Mouse (Mus musculus) macrophage (primary cell): ENCODE results near the gene Cep41. TPM values are rescaled to one million over a fixed set of nuclear protein-coding genes. Genes with fewer than 3 reads are reported as not detected.

Source experiments
- H3K27ac ChIP-seq: fragments of 350-480 bp; formaldehyde crosslinking; 2 replicates; pipeline ENCODE4 v1.9.0; 2021
- H3K36me3 ChIP-seq: fragments of 350-480 bp; formaldehyde crosslinking; 2 replicates; pipeline ENCODE4 v1.9.0; 2021; ENCODE audit errors: inconsistent target
- H3K4me3 ChIP-seq: fragments of 350-480 bp; formaldehyde crosslinking; 2 replicates; pipeline ENCODE4 v1.9.0; 2021; ENCODE audit errors: inconsistent target
- H3K79me2 ChIP-seq: fragments of 350-480 bp; formaldehyde crosslinking; 2 replicates; pipeline ENCODE4 v1.9.0; 2021; ENCODE audit errors: inconsistent target
- WGBS: methylation state at CpG from one replicate; pipeline ENCODE4 v1.1.7; 2026; ENCODE audit warnings: inconsistent platforms; ENCODE audit not compliant: missing documents; 5-methylcytosine and 5-hydroxymethylcytosine counted together
- polyA plus RNA-seq: library from polyadenylated mRNA; stranded (reverse); fragments of 250-400 nt; gene quantifications from 3 replicates; pipeline ENCODE4 v1.2.4, GENCODE M21; 2018; ENCODE audit warnings: inconsistent platforms

Cep41 gene
- polyA plus RNA-seq, 1 experiment from 2014 or later, result 5.8 TPM

GRCm38 (mm10) chr6:30617020-30617958 lies 76.3 kb downstream of the Cep41 start:
- H3K79me2 ChIP-seq, result no peaks in the 10 kb centered on the region
- H3K4me3 ChIP-seq, result no peak overlapping the region
- H3K27ac ChIP-seq, result no peak overlapping the region
- H3K36me3 ChIP-seq, result no peaks in the 10 kb centered on the region
- 4% methylated on average over 13 of the region's 13 CpGs for WGBS

GRCm38 (mm10) chr6:30616491-30616941 lies 77.0 kb downstream of the Cep41 start:
- no peak overlapping the region for H3K4me3 ChIP-seq
- WGBS, result under 1% methylated on average over 8 of the region's 8 CpGs
- H3K79me2 ChIP-seq, result no peaks in the 10 kb centered on the region
- no peaks in the 10 kb centered on the region for H3K36me3 ChIP-seq
- H3K27ac ChIP-seq, result no peak overlapping the region

GRCm38 (mm10) chr6:30615741-30616140 lies 77.8 kb downstream of the Cep41 start:
- Histone ChIP-seq H3K27ac (no peak overlapping the region), H3K79me2 (no peaks in the 10 kb centered on the region), H3K4me3 (no peak overlapping the region), H3K36me3 (no peaks in the 10 kb centered on the region)
- WGBS, result 46% methylated on average over 4 of the region's 4 CpGs

GRCm38 (mm10) chr6:30614251-30614650 lies 79.3 kb downstream of the Cep41 start:
- 90% methylated on average over 6 of the region's 6 CpGs for WGBS
- Histone ChIP-seq H3K36me3 (no peaks in the 10 kb centered on the region), H3K27ac (no peak overlapping the region), H3K4me3 (no peak overlapping the region), H3K79me2 (no peaks in the 10 kb centered on the region)

GRCm38 (mm10) chr6:30611212-30611611 lies 82.3 kb downstream of the Cep41 start:
- 92% methylated on average over 5 of the region's 5 CpGs for WGBS

GRCm38 (mm10) chr6:30610710-30611109 lies 82.8 kb downstream of the Cep41 start, which contains the start of gene Cpa5:
Gene Cpa5, plus strand, starts transcription at chr6:30611010.
- Histone ChIP-seq H3K79me2 (no peaks in the 10 kb centered on the region), H3K4me3 (no peak within 1 kb of the TSS), H3K36me3 (no peaks in the 10 kb centered on the region), H3K27ac (no peak within 1 kb of the TSS)
- 95% methylated on average over 7 of the region's 7 CpGs for WGBS

More at GRCm38 (mm10) chr6:30611212-30611611, 82.3 kb downstream of the Cep41 start:
- Histone ChIP-seq H3K4me3 (no peak overlapping the region), H3K79me2 (no peaks in the 10 kb centered on the region), H3K36me3 (no peaks in the 10 kb centered on the region), H3K27ac (no peak overlapping the region)

- 5% methylated on average over 5 of the region's 5 CpGs for WGBS
Observed at GRCm38 (mm10) chr6:30605672-30606071, 87.9 kb downstream of the Cep41 start.

GRCm38 (mm10) chr6:30605111-30605510 lies 88.4 kb downstream of the Cep41 start:
- no peak overlapping the region for H3K27ac ChIP-seq
- no peaks in the 10 kb centered on the region for H3K36me3 ChIP-seq
- H3K4me3 ChIP-seq, result no peak overlapping the region
- WGBS, result 85% methylated on average over 4 of the region's 4 CpGs
- H3K79me2 ChIP-seq, result no peaks in the 10 kb centered on the region

More at GRCm38 (mm10) chr6:30605672-30606071, 87.9 kb downstream of the Cep41 start:
- Histone ChIP-seq H3K4me3 (no peak overlapping the region), H3K36me3 (no peaks in the 10 kb centered on the region), H3K79me2 (no peaks in the 10 kb centered on the region), H3K27ac (no peak overlapping the region)

GRCm38 (mm10) chr6:30604342-30604867 lies 89.1 kb downstream of the Cep41 start:
- Histone ChIP-seq H3K27ac (no peak overlapping the region), H3K79me2 (no peaks in the 10 kb centered on the region), H3K4me3 (no peak overlapping the region), H3K36me3 (no peaks in the 10 kb centered on the region)
- 93% methylated on average over 7 of the region's 7 CpGs for WGBS

Other genes starting within 250 kb of the Cep41 start
- gene Tmem209, start 184.0 kb downstream of the Cep41 start, polyA plus RNA-seq, result 16.3 to 23.2 TPM (median 16.4 TPM) in 3 replicates
- not detected in 3 replicates for gene Ssmem1, start 183.9 kb downstream of the Cep41 start, polyA plus RNA-seq
- 0.20 TPM in 1 of 3 replicates, not detected in the others for gene Cpa2, start 152.2 kb downstream of the Cep41 start, polyA plus RNA-seq
- not detected in 3 replicates for gene Cpa4, start 125.4 kb downstream of the Cep41 start, polyA plus RNA-seq
- gene Cpa5, start 82.7 kb downstream of the Cep41 start, polyA plus RNA-seq, result not detected in 3 replicates
- gene Cpa1, start 54.5 kb downstream of the Cep41 start, polyA plus RNA-seq, result not detected in 3 replicates
- gene Mest, start 29.8 kb upstream of the Cep41 start, polyA plus RNA-seq, result 0.07 TPM in 1 of 3 replicates, not detected in the others
- gene Copg2, start 203.0 kb upstream of the Cep41 start, polyA plus RNA-seq, result 17.0 to 28.8 TPM (median 23.3 TPM) in 3 replicates
- not detected in 3 replicates for gene Tsga13, start 221.8 kb upstream of the Cep41 start, polyA plus RNA-seq